Mouse (Mus musculus) embryo, embryonic 9.5 days (tissue): ENCODE data around the gene Cnot3.
"Not testable (repeated sequence)": the region's sequence is repeated elsewhere in the genome, so short reads cannot be mapped to it uniquely, and the experiment has no call there.

ENCODE experiments used
- DNase-seq: peaks from one replicate; pipeline ENCODE4 v3.0.0-alpha.2; 2017; ENCODE audit errors: extremely low spot score

The Cnot3 gene

GRCm38 (mm10) chr7:3698471-3698870 is 53.4 kb downstream of the Cnot3 start:
- no peak for DNase-seq

DNA sequence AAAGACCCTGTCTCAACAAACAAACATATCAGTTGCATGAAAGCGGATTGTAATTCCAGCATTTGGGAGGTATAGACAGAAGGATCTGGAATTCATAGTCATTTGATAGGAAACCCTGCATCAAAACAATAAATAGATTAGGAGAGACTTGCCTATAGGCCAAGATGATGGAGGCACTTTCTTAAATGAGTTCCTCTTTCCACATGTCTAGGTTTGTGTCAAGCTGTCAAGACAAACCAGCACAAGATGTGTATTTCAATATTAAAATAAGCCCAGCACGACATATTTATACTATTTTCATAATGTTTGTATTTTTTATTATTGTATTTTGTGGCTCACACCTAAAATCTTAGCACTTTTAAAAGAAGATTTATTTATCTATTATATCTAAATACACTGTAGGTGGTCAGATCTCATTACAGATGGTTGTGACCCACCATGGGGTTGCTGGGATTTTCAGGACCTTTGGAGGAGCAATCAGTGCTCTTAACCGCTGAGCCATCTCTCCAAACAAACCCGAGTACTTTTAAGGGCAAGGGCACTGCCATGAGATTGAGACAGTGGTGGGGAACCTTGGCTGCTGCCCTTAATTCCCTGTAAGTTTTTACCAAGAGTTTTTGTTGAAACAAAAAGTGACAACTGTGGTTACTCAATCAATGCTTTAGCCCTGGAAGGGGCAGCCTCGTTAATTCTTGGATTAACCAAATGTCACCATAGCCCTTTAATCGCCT is 58.2 kb downstream of the Cnot3 start:
- no peak for DNase-seq

DNA sequence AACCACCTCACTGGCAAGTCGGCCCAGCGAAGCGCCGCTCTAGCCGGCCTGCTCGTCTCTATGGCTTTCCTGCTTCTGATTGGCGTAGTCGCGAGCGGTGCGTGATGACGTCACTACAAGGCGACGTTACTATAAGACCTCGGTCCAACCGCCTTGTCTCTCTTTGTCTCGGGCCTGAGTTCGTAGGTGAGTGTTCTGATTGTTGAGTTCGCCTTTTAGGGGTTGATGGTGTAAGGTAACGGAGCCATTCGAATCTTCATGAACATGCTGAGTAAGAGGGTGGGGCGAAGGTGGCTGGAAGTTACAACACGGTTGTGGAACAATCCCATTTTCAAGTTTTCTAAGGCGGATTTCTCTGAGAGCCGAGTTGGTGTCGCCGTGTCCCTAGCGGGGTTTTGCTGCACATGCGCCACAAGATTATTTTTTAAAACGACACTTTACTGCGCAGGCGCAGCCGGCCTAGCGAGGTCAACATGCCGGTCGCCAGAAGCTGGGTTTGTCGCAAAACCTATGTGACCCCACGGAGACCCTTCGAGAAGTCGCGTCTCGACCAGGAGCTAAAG is 58.9 kb downstream of the Cnot3 start, which contains the start of gene Rps9:
TSS of gene Rps9 (plus strand) at position 115 of the 563 bp plus-strand sequence.
- DNase-seq, result peak; percentile 96

GRCm38 (mm10) chr7:3704475-3704874 is 59.4 kb downstream of the Cnot3 start:
- DNase-seq, result no peak

DNA sequence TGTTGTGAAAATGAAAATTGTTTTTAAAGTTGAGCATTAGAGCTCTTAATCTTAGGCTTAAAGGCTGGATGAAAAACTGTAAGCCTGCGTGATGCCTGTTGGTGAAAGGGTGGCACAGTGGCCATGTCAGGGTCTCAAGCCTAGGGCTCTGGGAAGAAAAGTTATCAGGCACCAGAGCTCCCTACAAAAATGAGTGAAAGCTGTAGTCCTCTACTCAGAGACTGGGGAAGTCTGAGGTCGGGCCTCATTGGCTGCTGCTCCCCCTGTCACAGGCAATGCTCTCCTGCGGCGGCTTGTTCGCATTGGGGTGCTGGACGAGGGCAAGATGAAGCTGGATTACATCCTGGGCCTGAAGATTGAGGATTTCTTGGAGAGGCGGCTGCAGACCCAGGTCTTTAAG is 60.4 kb downstream of the Cnot3 start:
- not testable (repeated sequence) for DNase-seq

DNA sequence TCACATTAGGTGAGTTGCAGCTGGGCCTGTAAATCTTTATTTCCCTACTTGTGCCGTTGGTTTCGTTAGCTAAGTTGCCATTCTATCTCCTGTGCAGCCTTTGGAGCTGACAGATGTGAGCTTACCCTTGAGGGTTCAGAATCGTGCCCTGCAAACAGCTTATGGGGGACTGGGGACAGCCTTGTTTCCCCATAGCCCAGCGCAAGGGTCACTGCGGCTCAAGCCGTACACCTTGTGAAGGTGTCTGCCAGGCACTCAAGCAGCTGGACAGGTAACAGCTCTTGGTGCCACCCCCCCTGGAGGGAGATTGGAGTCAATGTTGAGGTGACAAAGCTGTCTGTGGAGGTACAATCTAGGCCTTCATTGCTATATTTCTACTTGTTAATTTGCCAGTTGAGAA is 60.8 kb downstream of the Cnot3 start:
- DNase-seq, result no peak

DNA sequence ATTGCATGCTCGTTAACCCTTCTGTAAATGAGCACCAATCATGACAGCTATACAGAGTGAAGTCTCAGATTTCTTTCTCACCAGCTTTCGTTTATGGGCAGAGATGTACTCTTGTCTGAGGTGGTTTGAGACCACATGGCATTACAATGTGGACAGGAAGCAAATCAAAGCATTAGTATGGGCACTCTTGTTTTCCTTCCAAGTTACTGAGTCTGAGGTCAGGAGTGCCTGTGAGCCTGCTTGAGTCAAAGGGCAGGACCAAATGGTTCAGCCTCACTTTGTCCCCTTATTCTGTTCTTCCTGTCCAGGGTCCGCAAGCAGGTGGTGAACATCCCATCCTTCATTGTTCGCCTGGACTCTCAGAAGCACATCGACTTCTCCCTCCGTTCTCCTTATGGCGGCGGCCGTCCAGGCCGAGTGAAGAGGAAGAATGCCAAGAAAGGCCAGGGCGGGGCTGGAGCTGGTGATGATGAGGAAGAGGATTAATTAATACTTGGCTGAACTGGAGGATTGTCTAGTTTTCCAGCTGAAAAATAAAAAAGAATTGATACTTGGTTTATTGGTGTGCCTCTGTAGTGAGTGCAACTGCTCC is 61.4 kb downstream of the Cnot3 start:
- DNase-seq, result no peak

DNA sequence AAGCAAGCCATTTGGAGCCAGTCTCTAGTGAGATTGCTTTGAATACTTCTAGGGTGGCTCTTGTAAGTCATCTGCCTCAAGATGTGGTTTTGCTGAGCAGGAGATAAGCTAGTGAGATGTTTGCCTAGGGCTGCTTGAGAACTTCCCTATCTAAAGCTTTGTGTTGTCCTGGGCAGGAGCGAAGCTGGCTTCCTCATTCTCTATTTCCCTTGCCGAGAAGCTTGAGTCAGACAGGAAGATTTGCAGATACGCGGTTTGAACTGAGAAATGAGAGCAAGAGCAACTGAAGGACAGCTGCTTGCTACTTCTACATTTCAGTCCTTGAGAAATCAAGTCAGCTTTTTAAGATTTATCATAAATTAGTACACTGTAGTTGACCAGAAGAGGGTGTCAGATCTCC is 62.0 kb downstream of the Cnot3 start:
- no peak for DNase-seq

DNA sequence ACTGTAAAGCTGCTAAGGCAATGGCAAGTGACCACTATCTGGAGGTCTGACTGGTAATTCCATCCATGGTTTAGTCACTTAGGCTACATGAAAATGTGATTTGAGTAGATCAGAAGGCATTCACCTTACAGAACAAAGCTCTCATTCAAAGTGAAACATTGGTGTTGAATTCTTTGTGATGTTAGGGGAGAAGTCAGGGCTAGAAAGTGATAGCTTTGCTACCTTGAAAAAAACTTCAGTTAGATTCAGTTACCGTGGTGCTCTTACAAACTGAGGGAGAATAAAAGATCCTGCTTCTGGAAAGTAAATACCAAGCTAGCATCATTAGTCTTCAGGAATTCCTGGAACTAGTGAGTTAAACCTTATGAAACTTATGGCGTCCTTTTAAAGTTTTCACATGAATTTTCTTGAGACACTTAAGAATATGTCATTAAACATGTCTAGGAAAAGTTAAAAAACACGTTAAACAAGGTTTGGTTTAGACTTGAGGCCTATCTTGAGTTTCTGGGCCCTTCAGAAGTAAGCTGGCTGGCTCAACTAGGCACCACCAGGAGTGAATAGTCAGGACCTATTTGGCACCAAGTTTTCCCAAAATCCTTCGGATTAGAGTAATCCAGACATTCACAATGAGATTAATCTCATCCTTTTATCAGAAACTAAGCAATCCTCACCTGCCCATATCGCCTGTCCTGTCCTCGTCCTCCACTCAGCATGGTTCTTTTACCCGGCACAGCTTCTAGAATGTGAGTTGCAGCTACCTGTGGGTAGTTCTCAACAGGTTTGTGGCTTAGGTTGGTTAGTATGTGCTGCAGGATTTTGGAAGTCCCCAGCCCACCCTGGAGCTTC is 62.7 kb downstream of the Cnot3 start:
- DNase-seq, result peak; percentile 75

DNA sequence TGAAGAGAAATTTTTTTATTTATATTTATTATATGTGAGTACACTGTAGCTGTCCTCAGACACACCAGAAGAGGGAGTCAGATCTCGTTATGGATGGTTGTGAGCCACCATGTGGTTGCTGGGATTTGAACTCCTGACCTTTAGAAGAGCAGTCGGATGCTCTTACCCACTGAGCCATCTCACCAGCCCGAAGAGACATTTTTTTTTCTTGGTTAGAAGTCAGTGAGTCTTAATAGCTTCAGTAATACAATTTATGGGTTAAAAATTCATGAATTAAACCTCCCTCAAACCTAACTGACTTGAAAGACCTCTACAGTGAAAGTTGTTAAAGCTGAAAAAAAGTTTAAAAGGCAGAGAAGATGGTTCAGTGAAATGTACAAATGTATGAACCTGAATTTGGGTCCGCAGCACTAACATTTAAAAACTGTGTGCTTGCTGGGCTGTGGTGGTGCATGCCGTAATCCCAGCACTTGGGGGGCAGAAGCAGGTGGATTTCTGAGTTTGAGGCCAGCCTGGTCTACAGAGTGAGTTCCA is 63.4 kb downstream of the Cnot3 start:
- not testable (repeated sequence) for DNase-seq

GRCm38 (mm10) chr7:3709000-3709399 is 63.9 kb downstream of the Cnot3 start:
- DNase-seq, result no peak
